Mouse (Mus musculus): Measurements from ENCODE around the gene Baz2b. TPM values are rescaled to one million over a fixed set of nuclear protein-coding genes. Genes with fewer than 3 reads are reported as not detected.

The Baz2b gene
- total and polyA plus RNA-seq, 2 experiments from 2014 or later, result 72.3 to 89.3 TPM

DNA sequence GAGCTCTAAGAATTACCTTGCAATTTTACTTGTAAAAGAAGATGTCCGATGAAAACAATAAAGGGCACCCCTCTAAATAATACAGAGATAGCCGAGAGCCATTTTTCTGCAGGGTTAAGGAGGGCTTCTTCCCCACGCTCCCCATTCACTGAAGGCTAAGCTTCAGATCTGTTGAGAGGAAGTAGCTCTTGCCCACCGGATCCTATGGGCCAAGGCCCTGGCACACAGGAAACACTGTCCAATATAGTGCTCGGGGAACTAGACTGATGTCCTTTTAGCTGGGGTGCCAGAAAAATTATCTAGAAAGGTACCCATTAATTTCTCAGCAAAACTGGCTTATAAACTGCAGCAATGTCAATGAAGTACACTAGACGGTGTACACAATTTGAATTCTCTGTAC, 233.9 kb downstream of the Baz2b start:
- no peak for TF ChIP-seq CTCF (IDR thresholded peaks at IDR 0.05)
- no peak overlapping the region for H3K4me3 ChIP-seq (ENCODE audit: low read depth, low read length)
- WGBS, result 88% methylated on average over 6 of the region's 6 CpGs
- DNase-seq (ENCODE audit: low spot score) (no peak), ATAC-seq (ENCODE audit: low FRiP score) (no peak)
- no peak overlapping the region for H3K9ac ChIP-seq (replicated peaks; ENCODE audit: low read length, poor library complexity, severe bottlenecking)
- H3K4me1 ChIP-seq (ENCODE audit: insufficient read depth, low read length), result no peaks in the 10 kb centered on the region
- no peak overlapping the region for H3K4me2 ChIP-seq (ENCODE audit: low read depth, low read length, poor library complexity, severe bottlenecking)
- H3K27me3 ChIP-seq (ENCODE audit: insufficient read depth, low read length), result no peaks in the 10 kb centered on the region
- no peaks in the 10 kb centered on the region for H3K9me3 ChIP-seq (ENCODE audit: low read length)
- no peak overlapping the region for H3K27ac ChIP-seq (ENCODE audit: low read depth, low read length)
- no peaks in the 10 kb centered on the region for H3K36me3 ChIP-seq (ENCODE audit: insufficient read depth, low read length)

DNA sequence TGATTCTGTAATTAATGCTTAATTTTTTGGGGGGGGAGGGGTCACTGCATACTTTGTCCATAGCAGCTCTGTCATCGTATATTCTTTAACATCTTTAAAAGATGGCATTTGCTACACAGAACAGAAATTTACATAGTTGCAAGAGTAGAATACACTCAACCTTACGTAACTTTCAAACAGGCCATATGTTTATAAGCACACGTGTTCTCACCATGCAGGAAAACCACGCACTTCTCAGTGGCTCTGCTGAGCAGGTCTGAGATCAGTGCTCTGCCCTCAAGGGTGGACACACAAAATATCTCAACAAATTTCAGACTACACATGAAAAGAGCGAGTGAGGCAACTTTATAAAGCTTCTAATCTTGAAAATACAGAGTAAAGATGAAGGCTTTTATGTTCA, 235.7 kb downstream of the Baz2b start:
- ATAC-seq (ENCODE audit: low FRiP score), result no peak

DNA sequence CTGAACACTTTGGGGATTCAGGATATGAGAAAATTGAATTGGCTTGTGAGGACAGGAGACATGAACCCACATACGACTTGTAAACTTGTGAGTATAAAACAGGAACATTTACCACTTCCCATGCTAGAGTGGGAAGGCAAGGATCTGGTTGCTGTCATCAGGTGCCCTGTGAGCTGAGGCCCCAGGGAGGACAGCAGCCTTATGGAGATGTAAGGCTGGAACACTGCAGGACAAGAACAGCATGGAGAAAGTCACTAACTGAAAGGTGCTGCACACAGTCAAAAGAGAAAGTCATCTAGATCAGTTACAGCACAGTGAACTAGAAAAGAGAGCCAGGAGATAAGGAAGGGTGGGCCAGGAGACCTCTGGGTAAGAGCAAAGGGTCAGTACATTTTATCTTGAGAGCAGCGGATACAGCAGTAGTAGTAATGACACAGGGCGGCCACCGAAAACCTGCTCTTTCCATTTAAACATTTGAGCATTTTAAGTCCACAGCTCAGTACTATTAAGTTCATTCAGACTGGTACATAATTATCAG, 236.5 kb downstream of the Baz2b start:
- H3K9ac ChIP-seq (replicated peaks; ENCODE audit: low read length, poor library complexity, severe bottlenecking), result no peak overlapping the region
- H3K4me1 ChIP-seq (ENCODE audit: insufficient read depth, low read length), result no peaks in the 10 kb centered on the region
- 0 out of 2 replicates have a peak, but pooled peaks cover 9% of the 10 kb centered on the region for H3K36me3 ChIP-seq (ENCODE audit: insufficient read depth, low read length)
- H3K27me3 ChIP-seq (ENCODE audit: insufficient read depth, low read length), result no peaks in the 10 kb centered on the region
- no peak overlapping the region for H3K4me2 ChIP-seq (ENCODE audit: low read depth, low read length, poor library complexity, severe bottlenecking)
- no peak overlapping the region for H3K4me3 ChIP-seq (ENCODE audit: low read depth, low read length)
- 91% methylated on average over 4 of the region's 4 CpGs for WGBS
- H3K27ac ChIP-seq (ENCODE audit: low read depth, low read length), result no peak overlapping the region
- H3K9me3 ChIP-seq (ENCODE audit: low read length), result no peaks in the 10 kb centered on the region
- DNase-seq (ENCODE audit: low spot score) (no peak), ATAC-seq (ENCODE audit: low FRiP score) (no peak)
- no peak for TF ChIP-seq CTCF (IDR thresholded peaks at IDR 0.05)

More for the DNA sequence above, 235.7 kb downstream of the Baz2b start:
- 91% methylated on average over 5 of the region's 5 CpGs for WGBS
- no peak for TF ChIP-seq CTCF (IDR thresholded peaks at IDR 0.05)
- Histone ChIP-seq H3K27me3 (ENCODE audit: insufficient read depth, low read length) (no peaks in the 10 kb centered on the region), H3K9ac (replicated peaks; ENCODE audit: low read length, poor library complexity, severe bottlenecking) (no peak overlapping the region), H3K4me1 (ENCODE audit: insufficient read depth, low read length) (no peaks in the 10 kb centered on the region), H3K4me2 (ENCODE audit: low read depth, low read length, poor library complexity, severe bottlenecking) (no peak overlapping the region), H3K27ac (ENCODE audit: low read depth, low read length) (no peak overlapping the region), H3K36me3 (ENCODE audit: insufficient read depth, low read length) (0 out of 2 replicates have a peak, but pooled peaks cover under 1% of the 10 kb centered on the region), H3K9me3 (ENCODE audit: low read length) (no peaks in the 10 kb centered on the region), H3K4me3 (ENCODE audit: low read depth, low read length) (no peak overlapping the region)
- no peak for DNase-seq (ENCODE audit: low spot score)

DNA sequence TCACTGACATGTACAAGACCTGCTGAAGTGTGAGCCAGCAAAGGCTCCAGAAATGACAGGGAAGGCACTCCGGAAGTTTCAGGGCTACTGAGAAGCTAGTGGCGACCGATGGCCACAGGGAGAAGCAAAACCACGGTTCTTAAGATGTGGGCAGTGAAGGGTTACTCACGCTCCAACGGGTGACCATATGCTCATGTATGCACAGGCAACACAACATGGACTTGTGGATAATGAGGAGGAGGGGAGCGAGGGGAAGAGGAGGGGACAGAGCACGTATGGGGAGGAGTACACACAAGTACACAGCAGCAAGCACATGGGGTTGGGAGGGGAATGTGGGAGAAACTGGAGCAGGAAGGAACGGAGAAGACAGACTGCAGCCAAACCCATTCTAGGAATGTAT, 239.1 kb downstream of the Baz2b start:
- DNase-seq (ENCODE audit: low spot score) (peak; percentile 57), ATAC-seq (ENCODE audit: low FRiP score) (no peak)
- Histone ChIP-seq H3K4me2 (ENCODE audit: low read depth, low read length, poor library complexity, severe bottlenecking) (no peak overlapping the region), H3K27ac (ENCODE audit: low read depth, low read length) (no peak overlapping the region), H3K9ac (replicated peaks; ENCODE audit: low read length, poor library complexity, severe bottlenecking) (no peak overlapping the region), H3K27me3 (ENCODE audit: insufficient read depth, low read length) (no peaks in the 10 kb centered on the region), H3K4me3 (ENCODE audit: low read depth, low read length) (no peak overlapping the region), H3K36me3 (ENCODE audit: insufficient read depth, low read length) (0 out of 2 replicates have a peak, but pooled peaks cover 9% of the 10 kb centered on the region), H3K9me3 (ENCODE audit: low read length) (no peaks in the 10 kb centered on the region), H3K4me1 (ENCODE audit: insufficient read depth, low read length) (no peaks in the 10 kb centered on the region)
- 76% methylated on average over 9 of the region's 9 CpGs for WGBS
- no peak for TF ChIP-seq CTCF (IDR thresholded peaks at IDR 0.05)

DNA sequence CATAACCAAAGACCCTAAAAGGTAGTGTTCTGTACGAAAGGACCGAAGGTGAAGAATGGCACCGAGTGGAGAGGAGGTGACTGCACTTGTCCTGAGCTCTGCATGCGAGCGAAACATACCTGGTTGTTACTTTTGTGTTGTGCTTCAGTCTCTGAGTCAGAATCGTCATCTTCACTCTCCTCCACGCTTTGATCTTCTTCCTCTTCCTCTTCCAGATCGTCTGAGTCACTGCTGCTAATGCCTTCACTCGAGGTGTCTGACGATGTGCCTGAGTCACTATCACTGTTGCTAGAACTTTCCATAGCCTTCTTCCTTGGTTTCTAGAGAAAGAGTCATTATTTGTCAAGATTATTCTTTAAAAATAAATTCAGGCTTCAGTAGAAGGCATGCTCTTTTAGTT, 240.5 kb downstream of the Baz2b start:
- Histone ChIP-seq H3K27ac (ENCODE audit: low read depth, low read length) (no peak overlapping the region), H3K9me3 (ENCODE audit: low read length) (no peaks in the 10 kb centered on the region), H3K4me2 (ENCODE audit: low read depth, low read length, poor library complexity, severe bottlenecking) (no peak overlapping the region), H3K36me3 (ENCODE audit: insufficient read depth, low read length) (0 out of 2 replicates have a peak, but pooled peaks cover 9% of the 10 kb centered on the region), H3K9ac (replicated peaks; ENCODE audit: low read length, poor library complexity, severe bottlenecking) (no peak overlapping the region), H3K27me3 (ENCODE audit: insufficient read depth, low read length) (no peaks in the 10 kb centered on the region), H3K4me1 (ENCODE audit: insufficient read depth, low read length) (no peaks in the 10 kb centered on the region), H3K4me3 (ENCODE audit: low read depth, low read length) (no peak overlapping the region)
- 89% methylated on average over 10 of the region's 10 CpGs for WGBS
- TF ChIP-seq CTCF (IDR thresholded peaks at IDR 0.05), result no peak
- no peak for ATAC-seq (ENCODE audit: low FRiP score)
- no peak for DNase-seq (ENCODE audit: low spot score)

DNA sequence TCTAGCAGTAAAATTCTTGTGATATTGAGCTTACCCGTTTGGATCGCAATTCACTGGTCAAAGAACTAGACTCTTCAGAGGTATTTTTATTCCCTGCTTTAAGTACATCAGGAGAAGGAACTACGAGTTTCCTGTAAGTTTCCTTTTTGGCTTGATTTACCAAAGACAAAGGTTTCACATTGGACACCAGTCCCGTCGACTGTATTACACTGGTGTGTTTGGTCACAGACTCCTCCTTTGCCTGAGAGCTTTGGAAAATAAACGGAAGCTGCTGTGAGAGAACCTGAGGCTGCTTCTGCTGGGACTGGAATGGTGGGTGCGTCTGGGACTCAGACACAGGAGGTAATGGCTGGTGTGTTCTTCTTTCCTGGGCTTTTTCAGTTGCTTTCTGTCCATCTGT, 241.0 kb downstream of the Baz2b start:
- WGBS, result 91% methylated on average over 7 of the region's 7 CpGs
- DNase-seq (ENCODE audit: low spot score) (no peak), ATAC-seq (ENCODE audit: low FRiP score) (no peak)

More for the DNA sequence above, 241.0 kb downstream of the Baz2b start:
- Histone ChIP-seq H3K4me3 (ENCODE audit: low read depth, low read length) (no peak overlapping the region), H3K27ac (ENCODE audit: low read depth, low read length) (no peak overlapping the region), H3K4me1 (ENCODE audit: insufficient read depth, low read length) (no peaks in the 10 kb centered on the region), H3K9ac (replicated peaks; ENCODE audit: low read length, poor library complexity, severe bottlenecking) (no peak overlapping the region), H3K27me3 (ENCODE audit: insufficient read depth, low read length) (no peaks in the 10 kb centered on the region), H3K4me2 (ENCODE audit: low read depth, low read length, poor library complexity, severe bottlenecking) (no peak overlapping the region), H3K36me3 (ENCODE audit: insufficient read depth, low read length) (0 out of 2 replicates have a peak, but pooled peaks cover 9% of the 10 kb centered on the region), H3K9me3 (ENCODE audit: low read length) (no peaks in the 10 kb centered on the region)
- no peak for TF ChIP-seq CTCF (IDR thresholded peaks at IDR 0.05)
